Mouse (Mus musculus): ENCODE measurements around the gene 9430015G10Rik. TPM values are rescaled to one million over a fixed set of nuclear protein-coding genes. Genes with fewer than 3 reads are reported as not detected.

The 9430015G10Rik gene
- polyA plus RNA-seq, 1 experiment from 2014 or later: 32.4 TPM

- H3K4me2 ChIP-seq (ENCODE audit: low read depth, low read length): no peak overlapping the region
- H3K36me3 ChIP-seq (ENCODE audit: control insufficient read depth, insufficient read depth, low read length): peaks cover 62% of the 10 kb centered on the region
- ATAC-seq (ENCODE audit: low read depth): no peak
- H3K27me3 ChIP-seq (ENCODE audit: control insufficient read depth, insufficient read depth, low read length): no peaks in the 10 kb centered on the region
- no peaks in the 10 kb centered on the region for H3K4me1 ChIP-seq (ENCODE audit: control insufficient read depth, insufficient read depth, low read length)
- H3K9ac ChIP-seq (replicated peaks; ENCODE audit: low read depth, low read length): no peak overlapping the region
- no peaks in the 10 kb centered on the region for H3K9me3 ChIP-seq (ENCODE audit: control insufficient read depth, low read length)
- no peak overlapping the region for H3K4me3 ChIP-seq (ENCODE audit: low read depth, low read length)
- no peak overlapping the region for H3K27ac ChIP-seq (ENCODE audit: low read depth, low read length)
- 97% methylated on average over 7 of the region's 7 CpGs for WGBS
Observed at GRCm38 (mm10) chr4:156124077-156124476, 14.3 kb downstream of the 9430015G10Rik start.

- Histone ChIP-seq H3K4me1 (ENCODE audit: control insufficient read depth, insufficient read depth, low read length) (no peaks in the 10 kb centered on the region), H3K4me3 (ENCODE audit: low read depth, low read length) (no peak overlapping the region), H3K27ac (ENCODE audit: low read depth, low read length) (no peak overlapping the region), H3K27me3 (ENCODE audit: control insufficient read depth, insufficient read depth, low read length) (no peaks in the 10 kb centered on the region), H3K9ac (replicated peaks; ENCODE audit: low read depth, low read length) (no peak overlapping the region), H3K4me2 (ENCODE audit: low read depth, low read length) (no peak overlapping the region), H3K9me3 (ENCODE audit: control insufficient read depth, low read length) (no peaks in the 10 kb centered on the region), H3K36me3 (ENCODE audit: control insufficient read depth, insufficient read depth, low read length) (peaks cover 49% of the 10 kb centered on the region)
- no peak for ATAC-seq (ENCODE audit: low read depth)
- WGBS: 94% methylated on average over 6 of the region's 6 CpGs
Observed at GRCm38 (mm10) chr4:156125393-156125792, 15.6 kb downstream of the 9430015G10Rik start.

GRCm38 (mm10) chr4:156126841-156127240 is 17.1 kb downstream of the 9430015G10Rik start:
- H3K27me3 ChIP-seq (ENCODE audit: control insufficient read depth, insufficient read depth, low read length): no peaks in the 10 kb centered on the region
- H3K4me3 ChIP-seq (ENCODE audit: low read depth, low read length): no peak overlapping the region
- H3K4me2 ChIP-seq (ENCODE audit: low read depth, low read length): no peak overlapping the region
- 90% methylated on average over 7 of the region's 7 CpGs for WGBS
- ATAC-seq (ENCODE audit: low read depth): no peak
- H3K9ac ChIP-seq (replicated peaks; ENCODE audit: low read depth, low read length): no peak overlapping the region
- no peak overlapping the region for H3K27ac ChIP-seq (ENCODE audit: low read depth, low read length)
- no peaks in the 10 kb centered on the region for H3K9me3 ChIP-seq (ENCODE audit: control insufficient read depth, low read length)
- H3K36me3 ChIP-seq (ENCODE audit: control insufficient read depth, insufficient read depth, low read length): peaks cover 41% of the 10 kb centered on the region
- no peaks in the 10 kb centered on the region for H3K4me1 ChIP-seq (ENCODE audit: control insufficient read depth, insufficient read depth, low read length)

- H3K27me3 ChIP-seq (ENCODE audit: control insufficient read depth, insufficient read depth, low read length): no peaks in the 10 kb centered on the region
- no peak overlapping the region for H3K9ac ChIP-seq (replicated peaks; ENCODE audit: low read depth, low read length)
- no peak overlapping the region for H3K4me3 ChIP-seq (ENCODE audit: low read depth, low read length)
- H3K4me1 ChIP-seq (ENCODE audit: control insufficient read depth, insufficient read depth, low read length): no peaks in the 10 kb centered on the region
- ATAC-seq (ENCODE audit: low read depth): no peak
- no peak overlapping the region for H3K4me2 ChIP-seq (ENCODE audit: low read depth, low read length)
- H3K9me3 ChIP-seq (ENCODE audit: control insufficient read depth, low read length): no peaks in the 10 kb centered on the region
- no peak overlapping the region for H3K27ac ChIP-seq (ENCODE audit: low read depth, low read length)
- H3K36me3 ChIP-seq (ENCODE audit: control insufficient read depth, insufficient read depth, low read length): peaks cover 24% of the 10 kb centered on the region
- 90% methylated on average over 5 of the region's 5 CpGs for WGBS
Observed at GRCm38 (mm10) chr4:156128746-156129145, 19.0 kb downstream of the 9430015G10Rik start.

- Histone ChIP-seq H3K36me3 (ENCODE audit: control insufficient read depth, insufficient read depth, low read length) (peaks cover 9% of the 10 kb centered on the region), H3K9ac (replicated peaks; ENCODE audit: low read depth, low read length) (no peak within 1 kb of the TSS), H3K27me3 (ENCODE audit: control insufficient read depth, insufficient read depth, low read length) (no peaks in the 10 kb centered on the region), H3K4me2 (ENCODE audit: low read depth, low read length) (no peak within 1 kb of the TSS), H3K4me1 (ENCODE audit: control insufficient read depth, insufficient read depth, low read length) (no peaks in the 10 kb centered on the region), H3K4me3 (ENCODE audit: low read depth, low read length) (no peak within 1 kb of the TSS), H3K9me3 (ENCODE audit: control insufficient read depth, low read length) (no peaks in the 10 kb centered on the region), H3K27ac (ENCODE audit: low read depth, low read length) (no peak within 1 kb of the TSS)
- WGBS: 87% methylated on average over 15 of the region's 15 CpGs
- ATAC-seq (ENCODE audit: low read depth): no peak
Observed at GRCm38 (mm10) chr4:156130436-156130835, 20.7 kb downstream of the 9430015G10Rik start, which contains the start of gene Rnf223. TSS of gene Rnf223 (plus strand) at chr4:156130513.

- no peaks in the 10 kb centered on the region for H3K27me3 ChIP-seq (ENCODE audit: control insufficient read depth, insufficient read depth, low read length)
- 90% methylated on average over 10 of the region's 10 CpGs for WGBS
- no peak overlapping the region for H3K27ac ChIP-seq (ENCODE audit: low read depth, low read length)
- no peak for ATAC-seq (ENCODE audit: low read depth)
- peaks cover 4% of the 10 kb centered on the region for H3K36me3 ChIP-seq (ENCODE audit: control insufficient read depth, insufficient read depth, low read length)
- no peaks in the 10 kb centered on the region for H3K4me1 ChIP-seq (ENCODE audit: control insufficient read depth, insufficient read depth, low read length)
- no peak overlapping the region for H3K4me2 ChIP-seq (ENCODE audit: low read depth, low read length)
- H3K9ac ChIP-seq (replicated peaks; ENCODE audit: low read depth, low read length): no peak overlapping the region
- H3K4me3 ChIP-seq (ENCODE audit: low read depth, low read length): no peak overlapping the region
- no peaks in the 10 kb centered on the region for H3K9me3 ChIP-seq (ENCODE audit: control insufficient read depth, low read length)
Observed at GRCm38 (mm10) chr4:156130940-156131339, 21.2 kb downstream of the 9430015G10Rik start.

GRCm38 (mm10) chr4:156133334-156133733 is 23.6 kb downstream of the 9430015G10Rik start:
- Histone ChIP-seq H3K4me1 (ENCODE audit: control insufficient read depth, insufficient read depth, low read length) (no peaks in the 10 kb centered on the region), H3K9ac (replicated peaks; ENCODE audit: low read depth, low read length) (no peak overlapping the region), H3K36me3 (ENCODE audit: control insufficient read depth, insufficient read depth, low read length) (no peaks in the 10 kb centered on the region), H3K4me2 (ENCODE audit: low read depth, low read length) (no peak overlapping the region), H3K27ac (ENCODE audit: low read depth, low read length) (no peak overlapping the region), H3K4me3 (ENCODE audit: low read depth, low read length) (no peak overlapping the region), H3K9me3 (ENCODE audit: control insufficient read depth, low read length) (no peaks in the 10 kb centered on the region), H3K27me3 (ENCODE audit: control insufficient read depth, insufficient read depth, low read length) (no peaks in the 10 kb centered on the region)
- no peak for ATAC-seq (ENCODE audit: low read depth)
- 61% methylated on average over 5 of the region's 5 CpGs for WGBS

GRCm38 (mm10) chr4:156133943-156134605 is 24.3 kb downstream of the 9430015G10Rik start:
- H3K27me3 ChIP-seq (ENCODE audit: control insufficient read depth, insufficient read depth, low read length): no peaks in the 10 kb centered on the region
- no peaks in the 10 kb centered on the region for H3K4me1 ChIP-seq (ENCODE audit: control insufficient read depth, insufficient read depth, low read length)
- no peak overlapping the region for H3K4me2 ChIP-seq (ENCODE audit: low read depth, low read length)
- WGBS: 80% methylated on average over 12 of the region's 12 CpGs
- no peak overlapping the region for H3K27ac ChIP-seq (ENCODE audit: low read depth, low read length)
- no peak overlapping the region for H3K4me3 ChIP-seq (ENCODE audit: low read depth, low read length)
- no peak for ATAC-seq (ENCODE audit: low read depth)
- no peak overlapping the region for H3K9ac ChIP-seq (replicated peaks; ENCODE audit: low read depth, low read length)
- no peaks in the 10 kb centered on the region for H3K9me3 ChIP-seq (ENCODE audit: control insufficient read depth, low read length)
- H3K36me3 ChIP-seq (ENCODE audit: control insufficient read depth, insufficient read depth, low read length): no peaks in the 10 kb centered on the region

GRCm38 (mm10) chr4:156135112-156135511 is 25.3 kb downstream of the 9430015G10Rik start:
- ATAC-seq (ENCODE audit: low read depth): no peak

More at GRCm38 (mm10) chr4:156135112-156135511, 25.3 kb downstream of the 9430015G10Rik start:
- H3K4me2 ChIP-seq (ENCODE audit: low read depth, low read length): no peak overlapping the region
- 95% methylated on average over 13 of the region's 13 CpGs for WGBS
- H3K36me3 ChIP-seq (ENCODE audit: control insufficient read depth, insufficient read depth, low read length): no peaks in the 10 kb centered on the region
- H3K9ac ChIP-seq (replicated peaks; ENCODE audit: low read depth, low read length): no peak overlapping the region
- H3K4me3 ChIP-seq (ENCODE audit: low read depth, low read length): no peak overlapping the region
- no peak overlapping the region for H3K27ac ChIP-seq (ENCODE audit: low read depth, low read length)
- no peaks in the 10 kb centered on the region for H3K4me1 ChIP-seq (ENCODE audit: control insufficient read depth, insufficient read depth, low read length)
- no peaks in the 10 kb centered on the region for H3K9me3 ChIP-seq (ENCODE audit: control insufficient read depth, low read length)
- H3K27me3 ChIP-seq (ENCODE audit: control insufficient read depth, insufficient read depth, low read length): no peaks in the 10 kb centered on the region
